ENCODE assay signal across 9 mouse cellular contexts in genomic region chr2:103970791-103971649, GRCm38 (mm10). TPM values are rescaled to one million over a fixed set of nuclear protein-coding genes. Genes with fewer than 3 reads are reported as not detected.
DNase-seq lines count a peak whose midpoint lies in the region; ATAC-seq lines count a peak whose summit lies in the region.
"Had no signal": no experiment of that assay in that cellular context is flagged by ENCODE, and none has a peak within 500 bp of the region (broad histone marks: within the 10 kb centered on the region; RNA-seq: fewer than 3 reads in every experiment).

No protein-coding gene starts in this region.

- H3K9ac ChIP-seq in heart, embryonic 13.5 days: peak overlapping the region; percentile 90
- peak overlapping the region; percentile 71 for H3K9ac ChIP-seq in limb, embryonic 13.5 days
- H3K9ac ChIP-seq in neural tube, embryonic 12.5 days: peak overlapping the region; percentile 87

- peak overlapping the region; percentile 93 for H3K4me3 ChIP-seq in brown adipose tissue, adult 24 weeks (ENCODE audit: insufficient read depth, low read depth, low read length)
- peak overlapping the region; percentile 85 for H3K4me3 ChIP-seq in heart, embryonic 13.5 days
- peak overlapping the region; percentile 74 for H3K4me3 ChIP-seq in limb, embryonic 13.5 days
- H3K4me3 ChIP-seq in neural tube, embryonic 12.5 days: peak overlapping the region; percentile 79

- H3K4me2 ChIP-seq in heart, embryonic 13.5 days: peak overlapping the region; percentile 97
- peak overlapping the region; percentile 98 for H3K4me2 ChIP-seq in limb, embryonic 13.5 days (replicated peaks)
- peak overlapping the region; percentile 90 for H3K4me2 ChIP-seq in neural tube, embryonic 12.5 days (replicated peaks)

- peaks cover 9% of the 10 kb centered on the region; the same call in 1 of the 2 replicates for H3K36me3 ChIP-seq in heart, embryonic 13.5 days
- H3K36me3 ChIP-seq in limb, embryonic 13.5 days: no peaks in the 10 kb centered on the region
- H3K36me3 ChIP-seq in neural tube, embryonic 12.5 days: no peaks in the 10 kb centered on the region

- peak overlapping the region; percentile 72 for H3K27ac ChIP-seq in brown adipose tissue, adult 24 weeks (replicated peaks; ENCODE audit: low read depth, low read length)
- peak overlapping the region; percentile 77 for H3K27ac ChIP-seq in heart, embryonic 13.5 days (replicated peaks)
- H3K27ac ChIP-seq in limb, embryonic 13.5 days: no peak overlapping the region
- H3K27ac ChIP-seq in neural tube, embryonic 12.5 days: peak overlapping the region; percentile 76

- 3% methylated on average over 32 of the region's 32 CpGs for WGBS in heart, embryonic 13.5 days
- 1% methylated on average over 32 of the region's 32 CpGs for WGBS in limb, embryonic 13.5 days
- 1% methylated on average over 32 of the region's 32 CpGs for WGBS in neural tube, embryonic 12.5 days

- no peak for DNase-seq in cerebellum, adult 11 months
- DNase-seq in left cerebral cortex, postnatal 4 days: no peak
- no peak for DNase-seq in cerebellum, postnatal 36 days

- intact Hi-C loops in left cerebral cortex, postnatal 4 days (cut with DNase I): no loop called here

- no peaks in the 10 kb centered on the region for H3K9me3 ChIP-seq in heart, embryonic 13.5 days
- no peaks in the 10 kb centered on the region for H3K9me3 ChIP-seq in limb, embryonic 13.5 days
- H3K9me3 ChIP-seq in neural tube, embryonic 12.5 days: no peaks in the 10 kb centered on the region

- peaks cover 77% of the 10 kb centered on the region for H3K27me3 ChIP-seq in heart, embryonic 13.5 days (replicated peaks)
- H3K27me3 ChIP-seq in limb, embryonic 13.5 days: peaks cover 65% of the 10 kb centered on the region
- H3K27me3 ChIP-seq in neural tube, embryonic 12.5 days (replicated peaks): peaks cover 22% of the 10 kb centered on the region

- peaks cover 3% of the 10 kb centered on the region; the same call in 1 of the 2 replicates for H3K4me1 ChIP-seq in brown adipose tissue, adult 24 weeks (ENCODE audit: control insufficient read depth, insufficient read depth, insufficient read length, low read length)
- peaks cover 12% of the 10 kb centered on the region for H3K4me1 ChIP-seq in heart, embryonic 13.5 days
- H3K4me1 ChIP-seq in limb, embryonic 13.5 days: peaks cover 21% of the 10 kb centered on the region
- H3K4me1 ChIP-seq in neural tube, embryonic 12.5 days: peaks cover 13% of the 10 kb centered on the region

- 0 out of 2 replicates have a peak, but pooled peaks have one; percentile 21 for ATAC-seq in cerebellum, adult (ENCODE audit: insufficient number of reproducible peaks, low FRiP score, low TSS enrichment)
- no peak for ATAC-seq in heart, embryonic 13.5 days (ENCODE audit: extremely low read depth, insufficient number of reproducible peaks, low FRiP score, low TSS enrichment)
- no peak for ATAC-seq in limb, embryonic 13.5 days (ENCODE audit: low FRiP score, low read depth)
- no peak; the same call in 1 of the 2 replicates for ATAC-seq in neural tube, embryonic 12.5 days (ENCODE audit: low FRiP score, low read depth)

RNA-seq across cellular contexts. Expression of gene Lmo2, which starts 13.2 kb away (rescaled TPM):
- 10.9 and 11.1 TPM in 2 replicates for polyA plus RNA-seq in brown adipose tissue, adult 24 weeks (2012; ENCODE audit: insufficient read depth, insufficient read length, missing spikeins)
- 23.9 and 24.5 TPM in 2 replicates for polyA plus RNA-seq in heart, embryonic 13.5 days (2015; fragmentation: Nextera tagmentation; extraction: Ambion mirVana)
- 14.0 and 14.5 TPM in 2 replicates for polyA plus RNA-seq in limb, embryonic 13.5 days (2015; fragmentation: Nextera tagmentation; extraction: Ambion mirVana)
- polyA plus RNA-seq in neural tube, embryonic 12.5 days (2016; fragmentation: Nextera tagmentation; extraction: Ambion mirVana): 44.2 and 46.3 TPM in 2 replicates
- 10 to 100 TPM; 20.4 to 21.0 TPM for total RNA-seq in left cerebral cortex, postnatal 4 days (2021)

RNA-seq across cellular contexts. Expression of gene Fbxo3, which starts 56.5 kb away (rescaled TPM):
- polyA plus RNA-seq in brown adipose tissue, adult 24 weeks (2012; ENCODE audit: insufficient read depth, insufficient read length, missing spikeins): 46.9 and 47.4 TPM in 2 replicates
- 37.2 and 42.8 TPM in 2 replicates for polyA plus RNA-seq in heart, embryonic 13.5 days (2015; fragmentation: Nextera tagmentation; extraction: Ambion mirVana)
- 55.5 and 56.6 TPM in 2 replicates for polyA plus RNA-seq in limb, embryonic 13.5 days (2015; fragmentation: Nextera tagmentation; extraction: Ambion mirVana)
- 53.7 and 57.6 TPM in 2 replicates for polyA plus RNA-seq in neural tube, embryonic 12.5 days (2016; fragmentation: Nextera tagmentation; extraction: Ambion mirVana)
- 10 to 100 TPM; 46.9 to 47.2 TPM for total RNA-seq in left cerebral cortex, postnatal 4 days (2021)

RNA-seq across cellular contexts. Expression of gene 4931422A03Rik, which starts 57.1 kb away (rescaled TPM):
- polyA plus RNA-seq in brown adipose tissue, adult 24 weeks (2012; ENCODE audit: insufficient read depth, insufficient read length, missing spikeins): not detected in 2 replicates
- 1.6 and 1.9 TPM in 2 replicates for polyA plus RNA-seq in heart, embryonic 13.5 days (2015; fragmentation: Nextera tagmentation; extraction: Ambion mirVana)
- polyA plus RNA-seq in limb, embryonic 13.5 days (2015; fragmentation: Nextera tagmentation; extraction: Ambion mirVana): 2.3 and 2.9 TPM in 2 replicates
- 2.2 and 2.7 TPM in 2 replicates for polyA plus RNA-seq in neural tube, embryonic 12.5 days (2016; fragmentation: Nextera tagmentation; extraction: Ambion mirVana)
- not detected for total RNA-seq in left cerebral cortex, postnatal 4 days (2021)
- total RNA-seq: heart, adult 18-20 months had no signal
